Mouse (Mus musculus): Measurements from ENCODE around the gene Khnyn.

DNA sequence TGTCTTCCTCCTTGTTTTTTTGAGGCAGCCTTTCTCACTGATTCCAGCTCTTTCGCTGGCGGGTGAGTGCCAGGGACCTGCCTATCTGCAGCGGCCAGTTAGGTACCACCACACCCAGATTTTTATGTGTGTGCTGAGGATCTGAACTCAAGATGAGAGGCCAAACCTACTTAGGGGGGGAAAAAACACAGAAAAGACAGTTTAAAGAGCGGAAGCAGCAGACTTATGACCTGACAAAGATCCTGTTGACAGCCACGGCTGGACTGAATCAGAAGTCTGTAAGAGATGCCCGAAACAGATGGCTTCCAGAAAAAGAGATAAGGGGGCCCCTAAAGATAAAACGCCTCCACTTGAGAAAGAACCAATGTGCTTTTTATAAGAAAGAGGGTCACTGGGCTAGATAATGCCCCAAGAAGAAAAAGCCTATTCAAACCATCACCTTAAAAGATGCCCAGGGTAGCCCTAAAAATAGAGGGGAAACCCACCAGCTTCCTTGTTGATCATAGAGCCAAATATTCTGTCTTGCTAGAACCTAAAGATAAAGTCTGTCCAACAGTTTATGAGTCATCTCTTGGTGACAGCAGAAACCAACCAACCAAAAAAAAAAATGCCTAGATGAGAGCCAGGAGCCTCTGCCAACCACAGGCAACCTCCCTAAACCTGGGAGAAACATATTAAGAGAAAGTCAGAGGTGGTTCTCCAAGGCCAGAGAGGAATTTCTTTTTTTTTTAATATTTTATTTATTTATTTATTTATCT, 37.9 kb downstream of the Khnyn start:
- no peak for TF ChIP-seq CTCF (IDR thresholded peaks at IDR 0.05; ENCODE audit: low read depth, low read length)
- no peak for TF ChIP-seq POLR2A (IDR thresholded peaks at IDR 0.05; ENCODE audit: extremely low read depth, insufficient read depth, low read length)

Data from liver, adult 2 months (tissue).